Mouse (Mus musculus): Measurements from ENCODE around the gene Fam120b. TPM values are rescaled to one million over a fixed set of nuclear protein-coding genes. Genes with fewer than 3 reads are reported as not detected.

The Fam120b gene
- polyA plus RNA-seq, 1 experiment from 2014 or later = 45.2 TPM

DNA sequence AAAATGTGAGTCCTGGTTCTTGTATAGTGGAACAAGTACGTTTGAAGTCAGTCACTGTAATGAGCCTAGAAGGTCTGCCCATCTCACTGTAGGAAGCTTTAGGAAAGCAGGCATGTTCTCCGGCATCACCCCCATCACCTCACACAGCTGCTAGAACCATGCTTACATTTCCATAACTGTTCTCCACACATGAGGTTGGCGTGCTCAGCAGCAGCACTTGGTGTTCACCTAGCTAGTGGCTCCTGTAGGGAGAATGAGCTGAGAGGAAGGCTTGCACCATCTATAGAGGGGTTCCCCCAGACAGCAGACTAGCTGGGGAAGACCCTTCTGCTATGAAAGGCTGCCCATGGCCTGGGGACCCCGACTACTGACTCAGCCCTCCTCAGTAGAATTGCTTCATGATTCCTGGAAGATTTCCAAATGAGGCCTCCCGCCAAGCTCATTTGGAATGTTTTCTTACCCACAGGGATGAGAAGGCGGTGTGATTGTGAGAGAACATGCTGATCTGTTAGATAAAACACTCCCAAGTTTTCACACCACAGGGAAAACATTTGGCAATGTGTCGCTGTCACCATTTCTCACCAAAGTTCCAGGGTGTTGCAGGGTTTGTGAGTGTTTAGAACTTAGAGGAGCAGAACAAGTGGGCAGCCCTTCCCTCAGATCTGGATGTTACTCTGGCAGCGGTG lies 27.2 kb downstream of the Fam120b start:
- H3K4me1 ChIP-seq (replicated peaks; ENCODE audit: control insufficient read depth, insufficient read depth, low read length) = no peaks in the 10 kb centered on the region
- WGBS = 78% methylated on average over 8 of the region's 8 CpGs
- no peak overlapping the region for H3K27ac ChIP-seq

DNA sequence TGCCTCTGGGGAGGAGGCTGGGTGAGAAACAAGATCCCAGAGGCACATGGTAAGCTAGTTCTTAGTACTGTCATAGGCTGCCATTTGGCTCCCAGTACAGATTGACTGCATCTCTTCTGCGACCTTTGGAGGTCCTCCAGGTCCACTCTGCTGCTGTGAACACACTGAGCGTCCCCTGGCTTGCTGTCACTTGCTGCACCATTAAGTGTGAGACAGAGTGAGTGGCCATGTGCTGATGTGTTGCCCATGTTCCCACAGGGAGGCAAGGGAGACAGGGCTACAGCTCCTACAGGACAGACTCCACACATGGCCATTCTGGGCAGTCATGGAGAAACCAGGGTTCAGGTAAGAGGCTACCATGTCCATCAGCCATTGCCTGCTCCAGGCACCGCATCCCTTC lies 29.9 kb downstream of the Fam120b start:
- 95% methylated on average over 3 of the region's 3 CpGs for WGBS
- no peak overlapping the region for H3K4me2 ChIP-seq (replicated peaks)
- no peak overlapping the region for H3K27ac ChIP-seq
- ATAC-seq (ENCODE audit: low FRiP score) (no peak), DNase-seq (ENCODE audit: low spot score) (no peak)
- H3K27me3 ChIP-seq (ENCODE audit: control insufficient read depth, insufficient read depth, low read length) = no peaks in the 10 kb centered on the region
- H3K9ac ChIP-seq = no peak overlapping the region
- no peaks in the 10 kb centered on the region for H3K4me1 ChIP-seq (replicated peaks; ENCODE audit: control insufficient read depth, insufficient read depth, low read length)
- no peak overlapping the region for H3K4me3 ChIP-seq (replicated peaks; ENCODE audit: low read length)
- H3K36me3 ChIP-seq (replicated peaks; ENCODE audit: control insufficient read depth, insufficient read depth) = peaks cover 90% of the 10 kb centered on the region
- no peaks in the 10 kb centered on the region for H3K9me3 ChIP-seq (ENCODE audit: control insufficient read depth, low read length)

More for the DNA sequence above, 27.2 kb downstream of the Fam120b start:
- ATAC-seq (ENCODE audit: low FRiP score) (no peak), DNase-seq (ENCODE audit: low spot score) (peak; percentile 32)
- Histone ChIP-seq H3K4me2 (replicated peaks) (no peak overlapping the region), H3K27me3 (ENCODE audit: control insufficient read depth, insufficient read depth, low read length) (no peaks in the 10 kb centered on the region), H3K36me3 (replicated peaks; ENCODE audit: control insufficient read depth, insufficient read depth) (peaks cover 97% of the 10 kb centered on the region), H3K9me3 (ENCODE audit: control insufficient read depth, low read length) (no peaks in the 10 kb centered on the region), H3K4me3 (replicated peaks; ENCODE audit: low read length) (no peak overlapping the region), H3K9ac (no peak overlapping the region)

DNA sequence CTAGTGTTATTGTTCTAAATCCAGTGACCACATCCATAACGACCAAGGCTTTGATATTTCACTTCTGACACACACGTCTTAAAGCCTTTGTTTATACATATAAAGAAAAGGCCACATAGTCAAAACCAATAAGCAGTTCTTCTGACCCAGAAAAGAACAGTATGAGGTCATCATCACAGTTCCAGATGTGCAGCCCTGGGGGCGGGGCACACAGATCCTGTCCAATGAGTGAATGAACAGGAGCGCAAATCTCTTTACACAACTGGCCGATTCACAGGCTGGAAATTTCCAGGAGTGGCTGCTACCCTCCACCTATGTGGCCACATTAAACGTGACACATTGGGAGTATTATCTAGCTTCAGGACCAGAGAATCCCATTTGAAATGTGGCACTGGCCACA lies 33.4 kb downstream of the Fam120b start:
- H3K9me3 ChIP-seq (ENCODE audit: control insufficient read depth, low read length) = no peaks in the 10 kb centered on the region
- H3K9ac ChIP-seq = no peak overlapping the region
- no peaks in the 10 kb centered on the region for H3K27me3 ChIP-seq (ENCODE audit: control insufficient read depth, insufficient read depth, low read length)
- no peak overlapping the region for H3K4me2 ChIP-seq (replicated peaks)
- H3K4me1 ChIP-seq (replicated peaks; ENCODE audit: control insufficient read depth, insufficient read depth, low read length) = no peaks in the 10 kb centered on the region
- H3K27ac ChIP-seq = no peak overlapping the region
- no peak overlapping the region for H3K4me3 ChIP-seq (replicated peaks; ENCODE audit: low read length)
- ATAC-seq (ENCODE audit: low FRiP score) = no peak
- peaks cover 86% of the 10 kb centered on the region for H3K36me3 ChIP-seq (replicated peaks; ENCODE audit: control insufficient read depth, insufficient read depth)
- 93% methylated on average over 6 of the region's 6 CpGs for WGBS
- no peak for DNase-seq (ENCODE audit: low spot score)

DNA sequence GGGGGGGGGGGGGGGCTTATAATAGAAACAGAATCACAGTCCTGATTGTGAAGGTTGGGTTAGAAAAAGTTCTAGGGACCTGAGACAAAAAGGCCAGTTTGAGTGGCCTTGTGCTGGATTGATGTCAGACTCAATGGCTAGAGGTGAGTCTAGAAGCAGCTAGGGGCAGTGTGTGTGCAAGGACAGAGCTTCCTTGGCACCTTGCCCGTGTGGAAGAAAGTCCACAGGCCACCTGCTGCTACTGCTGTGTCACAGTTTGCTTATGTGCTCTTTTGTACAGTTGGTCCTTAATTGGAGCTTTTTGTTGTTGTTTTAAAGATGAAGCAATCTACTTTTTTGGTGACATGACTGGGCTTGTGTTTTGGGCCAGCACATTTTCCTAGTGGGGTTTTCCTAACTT lies 33.9 kb downstream of the Fam120b start:
- H3K9me3 ChIP-seq (ENCODE audit: control insufficient read depth, low read length) = no peaks in the 10 kb centered on the region
- H3K27me3 ChIP-seq (ENCODE audit: control insufficient read depth, insufficient read depth, low read length) = no peaks in the 10 kb centered on the region
- DNase-seq (ENCODE audit: low spot score) (no peak), ATAC-seq (ENCODE audit: low FRiP score) (no peak)
- H3K36me3 ChIP-seq (replicated peaks; ENCODE audit: control insufficient read depth, insufficient read depth) = peaks cover 85% of the 10 kb centered on the region
- H3K9ac ChIP-seq = no peak overlapping the region
- no peak overlapping the region for H3K4me3 ChIP-seq (replicated peaks; ENCODE audit: low read length)
- no peak overlapping the region for H3K27ac ChIP-seq
- no peak overlapping the region for H3K4me2 ChIP-seq (replicated peaks)
- H3K4me1 ChIP-seq (replicated peaks; ENCODE audit: control insufficient read depth, insufficient read depth, low read length) = no peaks in the 10 kb centered on the region
- WGBS = 77% methylated on average over 1 of the region's 1 CpGs

DNA sequence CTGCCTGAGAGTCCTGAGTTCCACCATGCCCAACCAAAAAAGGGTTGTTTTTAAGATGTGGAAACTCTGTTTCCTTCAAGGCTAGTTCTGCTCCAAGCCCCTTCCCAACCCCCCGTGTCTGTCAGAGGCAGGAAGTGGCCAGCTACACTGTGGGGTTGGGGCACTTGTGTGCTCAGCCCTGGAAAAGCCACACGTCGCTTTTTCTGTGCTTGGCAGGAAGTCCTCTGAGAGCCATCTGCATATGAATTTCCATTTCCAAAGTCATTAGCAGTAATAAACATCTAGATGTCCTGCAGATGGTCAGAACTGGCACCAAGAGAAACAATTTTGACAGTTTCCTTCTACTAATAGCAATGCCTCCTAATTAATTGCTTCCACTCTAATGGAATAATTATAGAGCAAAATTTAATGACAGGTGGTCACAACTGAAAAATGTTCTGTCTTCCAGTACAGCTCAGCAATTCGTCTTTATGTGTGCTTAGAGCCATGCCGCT lies 35.1 kb downstream of the Fam120b start:
- DNase-seq (ENCODE audit: low spot score) (no peak), ATAC-seq (ENCODE audit: low FRiP score) (no peak)
- H3K9me3 ChIP-seq (ENCODE audit: control insufficient read depth, low read length) = no peaks in the 10 kb centered on the region
- H3K27me3 ChIP-seq (ENCODE audit: control insufficient read depth, insufficient read depth, low read length) = no peaks in the 10 kb centered on the region
- 68% methylated on average over 5 of the region's 5 CpGs for WGBS
- no peak overlapping the region for H3K4me2 ChIP-seq (replicated peaks)
- H3K9ac ChIP-seq = no peak overlapping the region
- no peak overlapping the region for H3K4me3 ChIP-seq (replicated peaks; ENCODE audit: low read length)
- H3K4me1 ChIP-seq (replicated peaks; ENCODE audit: control insufficient read depth, insufficient read depth, low read length) = no peaks in the 10 kb centered on the region
- H3K36me3 ChIP-seq (replicated peaks; ENCODE audit: control insufficient read depth, insufficient read depth) = peaks cover 75% of the 10 kb centered on the region
- no peak overlapping the region for H3K27ac ChIP-seq

DNA sequence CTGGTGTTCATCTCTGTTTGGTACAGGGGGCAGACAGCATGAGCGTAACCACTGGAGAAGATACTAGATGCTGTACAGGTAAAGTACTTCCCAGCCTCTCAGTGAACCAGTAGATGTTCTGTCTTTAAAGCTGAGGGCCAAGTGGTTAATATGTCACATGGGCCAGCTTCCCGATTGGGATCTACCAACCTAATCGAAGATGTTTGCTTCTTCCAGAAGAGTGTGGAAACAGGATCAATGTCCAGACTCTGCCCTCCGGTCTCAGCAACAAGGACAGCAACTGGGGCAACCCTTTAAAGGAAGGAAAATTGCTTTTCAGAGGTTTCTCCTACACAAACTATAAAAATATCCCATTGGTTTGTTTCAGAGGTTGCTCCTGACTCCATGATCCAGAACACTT lies 35.5 kb downstream of the Fam120b start:
- Histone ChIP-seq H3K4me1 (replicated peaks; ENCODE audit: control insufficient read depth, insufficient read depth, low read length) (no peaks in the 10 kb centered on the region), H3K4me3 (replicated peaks; ENCODE audit: low read length) (no peak overlapping the region), H3K27me3 (ENCODE audit: control insufficient read depth, insufficient read depth, low read length) (no peaks in the 10 kb centered on the region), H3K9me3 (ENCODE audit: control insufficient read depth, low read length) (no peaks in the 10 kb centered on the region), H3K27ac (no peak overlapping the region), H3K36me3 (replicated peaks; ENCODE audit: control insufficient read depth, insufficient read depth) (peaks cover 71% of the 10 kb centered on the region), H3K9ac (no peak overlapping the region), H3K4me2 (replicated peaks) (no peak overlapping the region)
- DNase-seq (ENCODE audit: low spot score) (no peak), ATAC-seq (ENCODE audit: low FRiP score) (no peak)
- WGBS = 96% methylated on average over 4 of the region's 4 CpGs

DNA sequence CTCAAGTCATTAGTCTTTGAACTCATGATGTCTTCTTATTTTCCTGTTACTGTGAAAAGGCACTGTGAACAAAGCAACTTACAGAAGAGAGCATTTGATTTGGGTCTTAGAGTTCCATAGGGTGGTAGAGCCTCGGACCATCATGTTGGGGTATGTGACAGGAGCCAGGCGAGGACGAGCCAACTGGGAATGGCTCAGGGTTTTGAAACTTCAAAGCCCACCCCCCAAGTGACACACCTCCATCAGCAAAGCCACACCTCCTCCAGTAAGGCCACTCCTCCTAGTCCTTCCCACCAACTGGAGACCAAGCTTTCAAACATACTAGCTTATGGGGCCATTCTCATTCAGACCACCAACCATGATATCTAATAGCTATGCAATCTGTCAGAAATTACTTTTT lies 36.0 kb downstream of the Fam120b start:
- 94% methylated on average over 3 of the region's 3 CpGs for WGBS
- H3K36me3 ChIP-seq (replicated peaks; ENCODE audit: control insufficient read depth, insufficient read depth) = peaks cover 66% of the 10 kb centered on the region
- no peak overlapping the region for H3K27ac ChIP-seq
- no peak overlapping the region for H3K9ac ChIP-seq
- no peaks in the 10 kb centered on the region for H3K27me3 ChIP-seq (ENCODE audit: control insufficient read depth, insufficient read depth, low read length)
- ATAC-seq (ENCODE audit: low FRiP score) (no peak), DNase-seq (ENCODE audit: low spot score) (no peak)
- no peak overlapping the region for H3K4me3 ChIP-seq (replicated peaks; ENCODE audit: low read length)
- H3K9me3 ChIP-seq (ENCODE audit: control insufficient read depth, low read length) = no peaks in the 10 kb centered on the region
- no peak overlapping the region for H3K4me2 ChIP-seq (replicated peaks)
- no peaks in the 10 kb centered on the region for H3K4me1 ChIP-seq (replicated peaks; ENCODE audit: control insufficient read depth, insufficient read depth, low read length)

DNA sequence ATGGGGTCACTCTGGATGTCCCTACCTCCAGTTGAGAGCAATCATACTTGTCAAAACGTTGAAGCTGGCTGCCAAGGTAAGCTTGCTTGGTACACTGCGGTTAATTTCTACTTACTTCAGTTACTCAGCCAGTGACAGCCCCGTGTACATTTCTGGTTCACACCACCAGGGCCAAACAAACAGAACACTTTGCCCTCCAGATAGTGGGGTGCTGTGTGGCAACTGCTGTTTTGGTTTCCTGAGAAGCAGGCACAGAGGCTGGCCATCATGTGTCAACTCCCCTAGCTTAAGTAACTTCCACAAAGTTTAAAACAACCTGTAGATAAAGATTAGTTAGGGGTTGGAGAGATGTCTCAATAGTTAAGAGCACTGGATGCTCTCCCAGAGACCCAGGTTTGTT lies 38.7 kb downstream of the Fam120b start:
- Histone ChIP-seq H3K27me3 (ENCODE audit: control insufficient read depth, insufficient read depth, low read length) (no peaks in the 10 kb centered on the region), H3K4me2 (replicated peaks) (no peak overlapping the region), H3K9ac (no peak overlapping the region), H3K4me3 (replicated peaks; ENCODE audit: low read length) (no peak overlapping the region), H3K9me3 (ENCODE audit: control insufficient read depth, low read length) (no peaks in the 10 kb centered on the region), H3K4me1 (replicated peaks; ENCODE audit: control insufficient read depth, insufficient read depth, low read length) (no peaks in the 10 kb centered on the region), H3K36me3 (replicated peaks; ENCODE audit: control insufficient read depth, insufficient read depth) (peaks cover 41% of the 10 kb centered on the region), H3K27ac (no peak overlapping the region)
- 83% methylated on average over 3 of the region's 3 CpGs for WGBS
- no peak for ATAC-seq (ENCODE audit: low FRiP score)
- DNase-seq (ENCODE audit: low spot score) = no peak

DNA sequence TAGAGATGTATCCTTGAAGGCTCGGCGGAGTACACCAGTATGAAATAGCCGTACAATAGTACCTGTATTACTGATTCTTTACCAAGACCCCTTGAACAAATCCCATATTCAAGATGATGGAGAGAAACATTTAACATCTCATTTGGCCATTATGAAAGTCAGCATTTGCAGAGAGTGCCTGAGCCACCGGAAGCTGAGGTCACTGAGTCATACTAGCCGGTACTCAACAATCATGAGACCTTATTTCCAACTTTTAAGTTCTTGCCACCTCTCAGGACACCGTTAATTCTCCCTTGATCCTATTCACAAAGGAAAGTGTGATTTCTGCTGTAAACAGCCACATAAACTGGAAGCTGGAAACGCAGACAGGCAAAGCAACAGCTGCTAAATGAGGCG lies 44.1 kb downstream of the Fam120b start:
- H3K4me2 ChIP-seq (replicated peaks) = peak overlapping the region; percentile 21; the same call in 1 of the 2 replicates
- WGBS = 60% methylated on average over 8 of the region's 8 CpGs
- DNase-seq (ENCODE audit: low spot score) (no peak), ATAC-seq (ENCODE audit: low FRiP score) (no peak)
- H3K27ac ChIP-seq = no peak overlapping the region
- H3K4me1 ChIP-seq (replicated peaks; ENCODE audit: control insufficient read depth, insufficient read depth, low read length) = peaks cover 14% of the 10 kb centered on the region
- H3K36me3 ChIP-seq (replicated peaks; ENCODE audit: control insufficient read depth, insufficient read depth) = no peaks in the 10 kb centered on the region
- H3K9ac ChIP-seq = no peak overlapping the region
- no peak overlapping the region for H3K4me3 ChIP-seq (replicated peaks; ENCODE audit: low read length)
- no peaks in the 10 kb centered on the region for H3K27me3 ChIP-seq (ENCODE audit: control insufficient read depth, insufficient read depth, low read length)
- H3K9me3 ChIP-seq (ENCODE audit: control insufficient read depth, low read length) = no peaks in the 10 kb centered on the region

Data from hindbrain, embryonic 14.5 days (tissue).